Mouse (Mus musculus) erythroblast, embryonic 14.5 days (primary cell): Measurements from ENCODE around the gene Jmjd7.

Source experiments
- GATA1 ChIP-seq: IDR thresholded peaks from 2 replicates; pipeline ENCODE4 v1.6.1; 2012; ENCODE audit warnings: low read length, inconsistent platforms, mixed read lengths
- TAL1 ChIP-seq: IDR thresholded peaks from 3 replicates; pipeline ENCODE4 v1.6.1; 2012; ENCODE audit warnings: low read length, inconsistent platforms, mixed read lengths

- TF ChIP-seq GATA1 (no peak), TAL1 (no peak)
Measured at GRCm38 (mm10) chr2:119997354-119997753, 29.9 kb upstream of the Jmjd7 start.
